Mouse (Mus musculus): ENCODE results near the gene Yjefn3. TPM values are rescaled to one million over a fixed set of nuclear protein-coding genes. Genes with fewer than 3 reads are reported as not detected.
A peak's percentile ranks its signal among the peaks of the same experiment; 100 is the strongest.
"Not testable (repeated sequence)": the region's sequence is repeated elsewhere in the genome, so short reads cannot be mapped to it uniquely, and the experiment has no call there.

Yjefn3 gene
- 12.3 and 12.8 TPM in 2 replicates for polyA plus RNA-seq (2015; fragmentation: Nextera tagmentation; extraction: Ambion mirVana)

GRCm38 (mm10) chr8:69902163-69903062 is at the start of gene Yjefn3, which contains the start of the genes Tssk6 and Ndufa13:
TSS of gene Yjefn3 (minus strand) at chr8:69902712.
TSS of gene Tssk6 (plus strand) at chr8:69902184.
TSS of gene Ndufa13 (minus strand) at chr8:69902558.
- ATAC-seq (ENCODE audit: low FRiP score), result peak; percentile 57
- Histone ChIP-seq H3K9me3 (no peaks in the 10 kb centered on the region), H3K4me3 (peak within 1 kb of the TSS; percentile 68), H3K9ac (peak within 1 kb of the TSS; percentile 81), H3K4me2 (peak within 1 kb of the TSS; percentile 98), H3K4me1 (replicated peaks) (peaks cover 55% of the 10 kb centered on the region), H3K36me3 (peaks cover 13% of the 10 kb centered on the region; the same call in 1 of the 2 replicates), H3K27ac (peak within 1 kb of the TSS; percentile 93), H3K27me3 (no peaks in the 10 kb centered on the region)
- 4% methylated on average over 89 of the region's 89 CpGs for WGBS

DNA sequence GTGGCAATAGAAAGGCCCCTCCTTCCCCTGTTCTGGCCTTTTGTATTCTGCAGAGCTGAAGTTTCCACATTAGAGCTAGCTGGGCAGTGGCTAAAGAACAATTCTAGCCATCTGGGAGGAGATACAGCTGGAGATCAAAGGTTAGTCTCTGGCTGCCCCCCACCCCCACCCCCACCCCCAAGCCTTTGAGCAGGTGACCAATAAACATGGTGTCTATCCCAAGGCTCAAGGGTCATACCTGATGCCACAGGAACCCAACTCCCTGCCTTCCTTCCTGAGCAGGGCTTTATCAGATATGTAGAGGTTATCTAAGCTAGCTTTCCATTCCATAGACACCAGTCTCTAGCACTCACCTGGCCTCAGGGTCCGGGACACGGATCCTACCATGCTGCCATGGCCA is 47.8 kb upstream of the Yjefn3 start:
- Histone ChIP-seq H3K27ac (no peak overlapping the region), H3K9ac (no peak overlapping the region), H3K9me3 (no peaks in the 10 kb centered on the region), H3K4me2 (no peak overlapping the region), H3K4me1 (replicated peaks) (peaks cover 11% of the 10 kb centered on the region), H3K27me3 (no peaks in the 10 kb centered on the region), H3K36me3 (no peaks in the 10 kb centered on the region), H3K4me3 (no peak overlapping the region)
- no peak for ATAC-seq (ENCODE audit: low FRiP score)
- 94% methylated on average over 2 of the region's 2 CpGs for WGBS

GRCm38 (mm10) chr8:69942495-69942894 is 40.0 kb upstream of the Yjefn3 start:
- H3K9me3 ChIP-seq; H3K4me2 ChIP-seq; H3K27me3 ChIP-seq; ATAC-seq (ENCODE audit: low FRiP score); H3K4me3 ChIP-seq; H3K36me3 ChIP-seq; H3K9ac ChIP-seq; H3K27ac ChIP-seq; H3K4me1 ChIP-seq (replicated peaks): not testable (repeated sequence)
- WGBS, result 80% methylated on average over 3 of the region's 3 CpGs

GRCm38 (mm10) chr8:69940386-69940785 is 37.9 kb upstream of the Yjefn3 start:
- H3K27me3 ChIP-seq, result no peaks in the 10 kb centered on the region
- WGBS, result 94% methylated on average over 2 of the region's 2 CpGs
- no peak overlapping the region for H3K4me2 ChIP-seq
- ATAC-seq (ENCODE audit: low FRiP score), result no peak
- H3K4me3 ChIP-seq, result no peak overlapping the region
- no peak overlapping the region for H3K9ac ChIP-seq
- H3K9me3 ChIP-seq, result no peaks in the 10 kb centered on the region
- H3K36me3 ChIP-seq, result peaks cover 6% of the 10 kb centered on the region
- H3K4me1 ChIP-seq (replicated peaks), result peaks cover 12% of the 10 kb centered on the region
- no peak overlapping the region for H3K27ac ChIP-seq

- peaks cover 9% of the 10 kb centered on the region for H3K36me3 ChIP-seq
- H3K9ac ChIP-seq, result no peak overlapping the region
- ATAC-seq (ENCODE audit: low FRiP score), result no peak
- no peak overlapping the region for H3K27ac ChIP-seq
- 61% methylated on average over 3 of the region's 3 CpGs for WGBS
- peaks cover 12% of the 10 kb centered on the region for H3K4me1 ChIP-seq (replicated peaks)
- H3K27me3 ChIP-seq, result no peaks in the 10 kb centered on the region
- H3K4me3 ChIP-seq, result no peak overlapping the region
- no peaks in the 10 kb centered on the region for H3K9me3 ChIP-seq
- no peak overlapping the region for H3K4me2 ChIP-seq
Measured at GRCm38 (mm10) chr8:69939633-69940032, 37.1 kb upstream of the Yjefn3 start.

DNA sequence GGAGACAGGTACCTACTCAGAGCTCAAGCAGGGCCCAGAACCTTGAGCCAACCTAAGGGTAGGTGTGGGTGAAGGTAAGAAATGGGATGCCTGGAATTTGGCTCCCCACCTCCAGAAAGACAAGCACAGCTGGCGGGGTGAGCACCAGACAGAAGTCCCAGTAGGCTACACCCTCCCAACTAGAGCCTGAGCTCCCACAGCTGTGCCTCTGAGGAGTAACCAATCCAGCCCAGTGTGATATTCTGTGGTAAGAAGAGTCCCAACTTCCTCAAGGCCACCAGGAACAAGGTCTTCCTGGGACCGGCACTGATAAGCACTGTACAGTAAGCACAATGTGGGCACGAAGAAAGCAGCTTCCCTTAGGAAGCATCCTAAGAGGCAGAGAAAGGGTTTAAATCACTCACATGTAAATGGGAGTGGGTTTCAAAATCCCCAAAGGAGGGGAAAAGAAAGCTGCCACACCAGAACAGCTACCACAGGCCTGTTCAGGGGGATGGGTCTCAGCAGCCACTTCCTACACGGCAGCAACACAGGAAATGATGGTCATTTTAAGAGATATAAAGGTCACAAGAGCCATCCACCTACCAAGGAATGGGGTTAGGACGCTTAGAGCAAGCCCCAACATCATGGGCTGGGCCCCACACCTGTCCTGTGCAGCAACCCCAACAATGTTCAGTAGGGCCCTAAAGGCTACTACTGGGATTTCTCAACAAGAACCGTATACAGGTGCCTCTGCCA is 35.9 kb upstream of the Yjefn3 start:
- H3K9me3 ChIP-seq, result no peaks in the 10 kb centered on the region
- H3K4me1 ChIP-seq (replicated peaks), result peaks cover 12% of the 10 kb centered on the region
- WGBS, result 84% methylated on average over 6 of the region's 6 CpGs
- no peaks in the 10 kb centered on the region for H3K27me3 ChIP-seq
- no peak overlapping the region for H3K27ac ChIP-seq
- peaks cover 9% of the 10 kb centered on the region for H3K36me3 ChIP-seq
- no peak overlapping the region for H3K9ac ChIP-seq
- ATAC-seq (ENCODE audit: low FRiP score), result no peak
- H3K4me3 ChIP-seq, result no peak overlapping the region
- no peak overlapping the region for H3K4me2 ChIP-seq

DNA sequence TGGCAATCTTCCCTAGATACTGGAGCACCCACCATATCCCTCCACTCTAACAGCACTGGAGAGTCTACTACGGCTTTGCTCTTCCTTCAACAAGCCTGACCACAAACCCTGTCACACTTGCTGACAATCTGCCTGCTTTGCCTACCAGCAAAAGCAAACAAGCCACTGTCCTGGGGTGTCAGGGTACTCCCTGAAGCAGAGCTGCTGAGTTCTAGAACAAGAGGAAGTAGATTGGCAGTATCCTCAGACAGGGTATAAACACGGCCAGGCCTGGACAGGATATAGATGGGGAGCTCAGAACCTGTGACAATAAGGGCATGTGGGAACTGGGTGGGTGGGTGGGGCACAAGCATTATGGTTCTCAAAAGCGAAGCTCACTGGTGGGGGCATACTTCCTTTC is 35.0 kb upstream of the Yjefn3 start:
- Histone ChIP-seq H3K9ac (no peak overlapping the region), H3K27ac (no peak overlapping the region), H3K36me3 (peaks cover 9% of the 10 kb centered on the region), H3K4me1 (replicated peaks) (peaks cover 12% of the 10 kb centered on the region), H3K4me3 (no peak overlapping the region), H3K27me3 (no peaks in the 10 kb centered on the region), H3K4me2 (no peak overlapping the region), H3K9me3 (no peaks in the 10 kb centered on the region)
- ATAC-seq (ENCODE audit: low FRiP score), result no peak
- 93% methylated on average over 3 of the region's 3 CpGs for WGBS

DNA sequence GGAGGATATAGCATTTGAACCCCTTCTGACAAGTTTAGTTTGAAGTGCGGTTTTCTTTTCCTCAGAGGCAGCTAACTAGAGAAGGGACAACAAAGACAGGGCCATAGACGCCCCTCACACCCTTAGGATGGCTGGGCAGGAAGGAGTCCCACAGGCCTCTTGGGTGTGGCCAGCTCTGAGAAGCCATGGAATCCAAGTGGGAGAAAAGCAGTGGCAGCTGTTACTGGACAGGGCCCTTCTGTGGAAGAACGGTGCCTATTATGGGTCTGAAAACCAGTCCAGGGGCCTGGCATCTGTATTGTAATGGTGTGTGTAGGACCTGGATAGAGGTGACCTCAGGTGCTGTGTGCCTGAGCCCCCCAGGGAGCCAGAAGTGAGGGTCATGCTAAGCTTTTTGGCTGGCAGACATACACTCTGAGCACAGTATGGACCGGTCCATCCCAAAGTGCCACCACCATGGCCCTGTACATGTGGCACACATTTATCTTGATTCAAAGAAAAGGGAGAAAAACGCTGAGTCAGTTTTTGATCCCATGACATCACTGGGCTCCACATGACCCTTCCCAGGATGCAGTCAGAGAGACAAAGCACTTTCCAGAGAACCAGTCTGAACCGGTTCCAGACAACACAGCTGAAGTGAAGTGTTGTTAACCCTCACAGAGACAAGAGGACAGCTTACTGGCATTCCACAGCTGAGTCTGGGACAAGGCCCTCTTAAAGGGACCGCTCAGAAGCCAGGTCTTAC is 33.7 kb upstream of the Yjefn3 start:
- peak overlapping the region; percentile 46; the same call in 1 of the 2 replicates for H3K9ac ChIP-seq
- H3K4me2 ChIP-seq, result no peak overlapping the region
- WGBS, result 71% methylated on average over 7 of the region's 7 CpGs
- H3K27me3 ChIP-seq, result no peaks in the 10 kb centered on the region
- ATAC-seq (ENCODE audit: low FRiP score), result peak; percentile 71; the same call in 1 of the 2 replicates
- H3K4me1 ChIP-seq (replicated peaks), result peaks cover 12% of the 10 kb centered on the region
- peak overlapping the region; percentile 31 for H3K27ac ChIP-seq
- no peak overlapping the region for H3K4me3 ChIP-seq
- peaks cover 9% of the 10 kb centered on the region for H3K36me3 ChIP-seq
- H3K9me3 ChIP-seq, result no peaks in the 10 kb centered on the region

GRCm38 (mm10) chr8:69935431-69935830 is 32.9 kb upstream of the Yjefn3 start:
- Histone ChIP-seq H3K9me3 (no peaks in the 10 kb centered on the region), H3K9ac (no peak overlapping the region), H3K36me3 (peaks cover 9% of the 10 kb centered on the region), H3K27me3 (no peaks in the 10 kb centered on the region), H3K4me3 (no peak overlapping the region), H3K4me1 (replicated peaks) (peaks cover 12% of the 10 kb centered on the region), H3K27ac (no peak overlapping the region), H3K4me2 (no peak overlapping the region)
- WGBS, result 89% methylated on average over 3 of the region's 3 CpGs
- ATAC-seq (ENCODE audit: low FRiP score), result no peak

- Histone ChIP-seq H3K4me2 (no peak overlapping the region), H3K9ac (no peak overlapping the region), H3K4me1 (replicated peaks) (peaks cover 12% of the 10 kb centered on the region), H3K36me3 (peaks cover 9% of the 10 kb centered on the region), H3K4me3 (no peak overlapping the region), H3K27me3 (no peaks in the 10 kb centered on the region), H3K27ac (no peak overlapping the region), H3K9me3 (no peaks in the 10 kb centered on the region)
- no peak for ATAC-seq (ENCODE audit: low FRiP score)
- WGBS, result 91% methylated on average over 5 of the region's 5 CpGs
Measured at GRCm38 (mm10) chr8:69934582-69934981, 32.1 kb upstream of the Yjefn3 start.

- H3K4me3 ChIP-seq, result no peak overlapping the region
- H3K9ac ChIP-seq, result no peak overlapping the region
- no peak for ATAC-seq (ENCODE audit: low FRiP score)
Measured at GRCm38 (mm10) chr8:69933811-69934210, 31.3 kb upstream of the Yjefn3 start.

GRCm38 (mm10) chr8:69926901-69927300 is 24.4 kb upstream of the Yjefn3 start:
- Histone ChIP-seq H3K4me1 (replicated peaks) (no peaks in the 10 kb centered on the region; the same call in 1 of the 2 replicates), H3K4me3 (no peak overlapping the region), H3K4me2 (no peak overlapping the region), H3K9ac (no peak overlapping the region), H3K27ac (no peak overlapping the region), H3K36me3 (peaks cover 5% of the 10 kb centered on the region; the same call in 1 of the 2 replicates), H3K9me3 (no peaks in the 10 kb centered on the region), H3K27me3 (no peaks in the 10 kb centered on the region)
- ATAC-seq (ENCODE audit: low FRiP score), result no peak

More at GRCm38 (mm10) chr8:69933811-69934210, 31.3 kb upstream of the Yjefn3 start:
- 79% methylated on average over 2 of the region's 2 CpGs for WGBS
- no peaks in the 10 kb centered on the region for H3K27me3 ChIP-seq
- no peaks in the 10 kb centered on the region for H3K9me3 ChIP-seq
- peaks cover 9% of the 10 kb centered on the region for H3K36me3 ChIP-seq
- peaks cover 12% of the 10 kb centered on the region for H3K4me1 ChIP-seq (replicated peaks)
- no peak overlapping the region for H3K27ac ChIP-seq
- no peak overlapping the region for H3K4me2 ChIP-seq
